Mouse (Mus musculus) thymus, postnatal 4 days (tissue): ENCODE measurements around the gene Pbx4.

Source experiments
- DNase-seq: peaks from one replicate; pipeline ENCODE4 v3.0.0; 2021

Pbx4 gene

GRCm38 (mm10) chr8:69876967-69877366 lies 44.7 kb downstream of the Pbx4 start:
- no peak for DNase-seq

- DNase-seq: no peak
These were observed 45.1 kb downstream of the Pbx4 start for GRCm38 (mm10) chr8:69877396-69877795.

GRCm38 (mm10) chr8:69877992-69878391 lies 45.7 kb downstream of the Pbx4 start:
- no peak for DNase-seq

- no peak for DNase-seq
These were observed 47.4 kb downstream of the Pbx4 start for GRCm38 (mm10) chr8:69879678-69880077.

- DNase-seq: no peak
These were observed 48.5 kb downstream of the Pbx4 start for GRCm38 (mm10) chr8:69880841-69881240.

- peak; percentile 37 for DNase-seq
These were observed 49.1 kb downstream of the Pbx4 start for GRCm38 (mm10) chr8:69881261-69881865.

GRCm38 (mm10) chr8:69882021-69882756 lies 49.9 kb downstream of the Pbx4 start:
- peak; percentile 73 for DNase-seq

- DNase-seq: peak; percentile 26
These were observed 50.7 kb downstream of the Pbx4 start for GRCm38 (mm10) chr8:69882833-69883600.

GRCm38 (mm10) chr8:69884141-69884540 lies 51.9 kb downstream of the Pbx4 start:
- no peak for DNase-seq

GRCm38 (mm10) chr8:69887289-69888243 lies 55.3 kb downstream of the Pbx4 start, which contains the start of gene Cilp2:
Cilp2 (minus strand) TSS chr8:69887687.
- DNase-seq: peak; percentile 33

GRCm38 (mm10) chr8:69888244-69888866 lies 56.1 kb downstream of the Pbx4 start:
- no peak for DNase-seq

- no peak for DNase-seq
These were observed 56.6 kb downstream of the Pbx4 start for GRCm38 (mm10) chr8:69888902-69889301.

GRCm38 (mm10) chr8:69890813-69891241 lies 58.5 kb downstream of the Pbx4 start:
- peak; percentile 74 for DNase-seq

- DNase-seq: peak; percentile 79
These were observed 61.6 kb downstream of the Pbx4 start for GRCm38 (mm10) chr8:69893863-69894262.

GRCm38 (mm10) chr8:69894836-69895332 lies 62.6 kb downstream of the Pbx4 start:
- DNase-seq: no peak

- DNase-seq: no peak
These were observed 63.6 kb downstream of the Pbx4 start for GRCm38 (mm10) chr8:69895772-69896451.

- no peak for DNase-seq
These were observed 65.6 kb downstream of the Pbx4 start for GRCm38 (mm10) chr8:69897857-69898256.

- no peak for DNase-seq
These were observed 67.6 kb downstream of the Pbx4 start for GRCm38 (mm10) chr8:69899876-69900275.

- peak; percentile 38 for DNase-seq
These were observed 68.7 kb downstream of the Pbx4 start for GRCm38 (mm10) chr8:69900895-69901451.

- peak; percentile 97 for DNase-seq
These were observed 69.3 kb downstream of the Pbx4 start for GRCm38 (mm10) chr8:69901484-69902162.
